Mouse (Mus musculus) lung, embryonic 16.5 days (tissue): Measurements from ENCODE around the gene Gm7694. TPM values are rescaled to one million over a fixed set of nuclear protein-coding genes. Genes with fewer than 3 reads are reported as not detected.

Experiments
- ATAC-seq: fragments of 200-750 bp; cut with Nextera tagmentation; 2 replicates; pipeline ENCODE4 v1.8.0; 2017; ENCODE audit warnings: low read depth, mild to moderate bottlenecking, moderate library complexity
- H3K27ac ChIP-seq: fragments of 300-500 bp; sonication (generic); 2 replicates; pipeline ENCODE4 v1.5.1; 2014; ENCODE audit warnings: mild to moderate bottlenecking, control low read depth, low read length
- H3K27me3 ChIP-seq: fragments of 300-500 bp; sonication (generic); 2 replicates; pipeline ENCODE4 v1.6.1; 2014; ENCODE audit warnings: low read depth, low read length, mixed read lengths; ENCODE audit not compliant: control insufficient read depth, insufficient read depth
- H3K36me3 ChIP-seq: fragments of 300-500 bp; sonication (generic); 2 replicates; pipeline ENCODE4 v1.6.1; 2014; ENCODE audit warnings: low read length; ENCODE audit not compliant: control insufficient read depth, insufficient read depth
- H3K4me1 ChIP-seq: fragments of 300-500 bp; sonication (generic); replicated peaks from 2 replicates; pipeline ENCODE4 v1.6.1; 2014; ENCODE audit warnings: low read length, mixed read lengths; ENCODE audit not compliant: control insufficient read depth, insufficient read depth
- H3K4me2 ChIP-seq: fragments of 300-500 bp; sonication (generic); 2 replicates; pipeline ENCODE4 v1.6.1; 2014; ENCODE audit warnings: low read depth, low read length, control low read depth
- H3K4me3 ChIP-seq: fragments of 300-500 bp; sonication (generic); 2 replicates; pipeline ENCODE4 v1.5.1; 2014; ENCODE audit warnings: mild to moderate bottlenecking, low read length, control low read depth
- H3K9ac ChIP-seq: fragments of 300-500 bp; sonication (generic); 2 replicates; pipeline ENCODE4 v1.6.1; 2014; ENCODE audit warnings: low read length, control low read depth
- H3K9me3 ChIP-seq: fragments of 300-500 bp; sonication (generic); 2 replicates; pipeline ENCODE4 v1.6.1; 2016; ENCODE audit warnings: low read length; ENCODE audit not compliant: control insufficient read depth
- WGBS: fragments of 180-500 bp; shearing (Covaris S2); extraction: QIAGEN DNeasy Blood & Tissue Kit; methylation state at CpG from one replicate; pipeline ENCODE4 v1.1.7; 2014; 5-methylcytosine and 5-hydroxymethylcytosine counted together
- polyA plus RNA-seq: library from polyadenylated mRNA; unstranded; fragments of >200 nt; fragmentation: Nextera tagmentation; extraction: Ambion mirVana; gene quantifications from 2 replicates; pipeline ENCODE4 v1.2.1, GENCODE M21; 2015

Gene Gm7694
- polyA plus RNA-seq, 1 experiment from 2014 or later, result 3.3 TPM

GRCm38 (mm10) chr1:170254893-170255559 is 51.1 kb downstream of the Gm7694 start:
- peak; percentile 75; the same call in 1 of the 2 replicates for ATAC-seq
- Histone ChIP-seq H3K4me2 (peak overlapping the region; percentile 49), H3K27me3 (no peaks in the 10 kb centered on the region), H3K4me1 (no peaks in the 10 kb centered on the region), H3K27ac (no peak overlapping the region), H3K4me3 (peak overlapping the region; percentile 72), H3K36me3 (no peaks in the 10 kb centered on the region), H3K9ac (peak overlapping the region; percentile 83), H3K9me3 (no peaks in the 10 kb centered on the region)
- WGBS, result 41% methylated on average over 23 of the region's 30 CpGs

Other genes starting within 250 kb of the Gm7694 start
- 38.2 and 45.0 TPM in 2 replicates for gene Ddr2, start 195.6 kb downstream of the Gm7694 start, polyA plus RNA-seq
- gene Uap1, start 131.4 kb downstream of the Gm7694 start, polyA plus RNA-seq, result 52.7 and 53.6 TPM in 2 replicates
- 6.8 and 7.3 TPM in 2 replicates for gene Uhmk1, start 90.9 kb downstream of the Gm7694 start, polyA plus RNA-seq
- 0.58 TPM in 1 of 2 replicates, not detected in the other for gene Sh2d1b2, start 73.6 kb downstream of the Gm7694 start, polyA plus RNA-seq
- 1.3 and 1.4 TPM in 2 replicates for gene Sh2d1b1, start 29.0 kb downstream of the Gm7694 start, polyA plus RNA-seq
- gene Spata46, start 2.5 kb upstream of the Gm7694 start, polyA plus RNA-seq, result 1.2 and 1.3 TPM in 2 replicates